ENCODE assay signal across 32 mouse cellular contexts in genomic region chr5:37765851-37766250, GRCm38 (mm10). TPM values are rescaled to one million over a fixed set of nuclear protein-coding genes. Genes with fewer than 3 reads are reported as not detected.
DNase-seq lines count a peak whose midpoint lies in the region; ATAC-seq lines count a peak whose summit lies in the region.
"Had no signal": no experiment of that assay in that cellular context is flagged by ENCODE, and none has a peak within 500 bp of the region (broad histone marks: within the 10 kb centered on the region; RNA-seq: fewer than 3 reads in every experiment).

No protein-coding gene starts in this region.

- H3K4me3 ChIP-seq in kidney, embryonic 14.5 days (ENCODE audit: low read length) = no peak overlapping the region
- no peak overlapping the region for H3K4me3 ChIP-seq in neural tube, embryonic 15.5 days (replicated peaks)
- H3K4me3 ChIP-seq: embryonic facial prominence, embryonic 10.5 days; embryonic facial prominence, embryonic 13.5 days; erythroblast, embryonic 14.5 days; heart, adult 2 months; heart, embryonic 10.5 days; heart, embryonic 13.5 days; hindbrain, embryonic 15.5 days; intestine, embryonic 15.5 days had no signal

- no peaks in the 10 kb centered on the region for H3K27me3 ChIP-seq in kidney, embryonic 14.5 days (ENCODE audit: control insufficient read depth, insufficient read depth, low read length)
- H3K27me3 ChIP-seq in neural tube, embryonic 15.5 days (replicated peaks) = peaks cover 22% of the 10 kb centered on the region
- H3K27me3 ChIP-seq: embryonic facial prominence, embryonic 13.5 days; heart, embryonic 13.5 days; intestine, embryonic 15.5 days had no signal

- WGBS in kidney, embryonic 14.5 days = 41% methylated on average over 8 of the region's 8 CpGs
- WGBS in neural tube, embryonic 15.5 days = 22% methylated on average over 8 of the region's 8 CpGs

- H3K4me1 ChIP-seq in kidney, embryonic 14.5 days (ENCODE audit: control insufficient read depth, insufficient read depth, low read length) = peaks cover 8% of the 10 kb centered on the region
- peaks cover 12% of the 10 kb centered on the region for H3K4me1 ChIP-seq in neural tube, embryonic 15.5 days
- H3K4me1 ChIP-seq: heart, embryonic 10.5 days; heart, embryonic 13.5 days; intestine, embryonic 15.5 days had no signal

- no peak overlapping the region for H3K9ac ChIP-seq in kidney, embryonic 14.5 days (ENCODE audit: low read depth, low read length)
- H3K9ac ChIP-seq in neural tube, embryonic 15.5 days (replicated peaks) = no peak overlapping the region
- H3K9ac ChIP-seq: embryonic facial prominence, embryonic 13.5 days; forebrain, postnatal 0 days; heart, embryonic 13.5 days; hindbrain, embryonic 15.5 days; intestine, embryonic 15.5 days had no signal

- no peak overlapping the region for H3K27ac ChIP-seq in kidney, embryonic 14.5 days (ENCODE audit: low read depth, low read length)
- H3K27ac ChIP-seq in neural tube, embryonic 15.5 days (replicated peaks) = no peak overlapping the region
- H3K27ac ChIP-seq: embryonic facial prominence, embryonic 10.5 days; heart, adult 2 months; heart, embryonic 10.5 days; heart, embryonic 13.5 days; hindbrain, embryonic 15.5 days; intestine, embryonic 15.5 days had no signal

- H3K4me2 ChIP-seq in kidney, embryonic 14.5 days (replicated peaks; ENCODE audit: low read depth, low read length) = no peak overlapping the region
- H3K4me2 ChIP-seq in neural tube, embryonic 15.5 days = no peak overlapping the region
- H3K4me2 ChIP-seq: embryonic facial prominence, embryonic 13.5 days; heart, embryonic 13.5 days; hindbrain, embryonic 15.5 days; intestine, embryonic 15.5 days had no signal

- intact Hi-C loops in heart, postnatal 36 days (cut with DNase I) = no loop called here

- no peaks in the 10 kb centered on the region for H3K36me3 ChIP-seq in kidney, embryonic 14.5 days (ENCODE audit: control insufficient read depth, insufficient read depth, low read length)
- no peaks in the 10 kb centered on the region for H3K36me3 ChIP-seq in neural tube, embryonic 15.5 days
- H3K36me3 ChIP-seq: embryonic facial prominence, embryonic 10.5 days; embryonic facial prominence, embryonic 13.5 days; G1E; heart, embryonic 10.5 days; heart, embryonic 13.5 days; hindbrain, embryonic 15.5 days; intestine, embryonic 15.5 days had no signal

- DNase-seq in heart, adult 11 months = peak; percentile 83
- DNase-seq in heart, postnatal 36 days = no peak
- DNase-seq in kidney, adult 9 months = no peak
- peak; percentile 21 for DNase-seq in neural tube, embryonic 10.5 days (ENCODE audit: extremely low spot score, low spot score)
- peak; percentile 24 for DNase-seq in embryo, embryonic 9.5 days (ENCODE audit: extremely low spot score)
- no peak for DNase-seq in adrenal gland, postnatal 14 days
- DNase-seq: adrenal gland, postnatal 10 days; B cell, adult 2 months; cerebellum, adult 11 months; cerebellum, adult 2 months; cerebellum, adult 9-11 months; cerebellum, postnatal 25 days; forebrain, postnatal 0 days; gastrocnemius, postnatal 25 days; heart, adult 2 months; heart, postnatal 14 days; kidney, adult 11 months had no signal

- no peaks in the 10 kb centered on the region for H3K9me3 ChIP-seq in kidney, embryonic 14.5 days (ENCODE audit: control insufficient read depth, low read length)
- H3K9me3 ChIP-seq in neural tube, embryonic 15.5 days (replicated peaks) = no peaks in the 10 kb centered on the region
- H3K9me3 ChIP-seq: embryonic facial prominence, embryonic 10.5 days; embryonic facial prominence, embryonic 13.5 days; G1E; heart, embryonic 10.5 days; heart, embryonic 13.5 days; hindbrain, embryonic 15.5 days; intestine, embryonic 15.5 days had no signal

- peak; percentile 55 for ATAC-seq in kidney, embryonic 14.5 days (ENCODE audit: low FRiP score, low TSS enrichment)
- no peak for ATAC-seq in neural tube, embryonic 15.5 days (ENCODE audit: low FRiP score)
- ATAC-seq: forebrain, embryonic 14.5 days; forebrain, postnatal 0 days; intestine, embryonic 15.5 days; Patski had no signal

RNA-seq across cellular contexts. Expression of gene Cytl1, which starts 30.5 kb away (rescaled TPM):
- total RNA-seq in heart, postnatal 36 days (2021) = 10 to 100 TPM; 24.7 to 30.9 TPM
- 0.26 and 0.61 TPM in 2 replicates for polyA plus RNA-seq in kidney, embryonic 14.5 days (2014; fragmentation: Nextera tagmentation; extraction: Ambion mirVana)
- polyA plus RNA-seq in neural tube, embryonic 15.5 days (2015; fragmentation: Nextera tagmentation; extraction: Ambion mirVana) = 2.4 and 4.9 TPM in 2 replicates
- total RNA-seq in adrenal gland, postnatal 14 days (2021) = 2.1 and 3.6 TPM in 2 replicates
- total RNA-seq: CH12.LX; common myeloid progenitor, adult 5-6 weeks; G1E; hematopoietic stem cell, adult 5-6 weeks had no signal
- polyA plus RNA-seq: erythroblast, embryonic 14.5 days; forebrain, embryonic 14.5 days; G1E; Patski had no signal

RNA-seq across cellular contexts. Expression of gene Stk32b, which starts 48.9 kb away (rescaled TPM):
- under 1 TPM; 0.19 to 0.35 TPM for total RNA-seq in heart, postnatal 36 days (2021)
- 0.84 and 3.7 TPM in 2 replicates for polyA plus RNA-seq in kidney, embryonic 14.5 days (2014; fragmentation: Nextera tagmentation; extraction: Ambion mirVana)
- 32.7 and 36.5 TPM in 2 replicates for polyA plus RNA-seq in neural tube, embryonic 15.5 days (2015; fragmentation: Nextera tagmentation; extraction: Ambion mirVana)
- total RNA-seq in adrenal gland, postnatal 14 days (2021) = 0.11 and 0.26 TPM in 2 replicates
- total RNA-seq: CH12.LX; common myeloid progenitor, adult 5-6 weeks; hematopoietic stem cell, adult 5-6 weeks had no signal
- polyA plus RNA-seq: G1E had no signal

RNA-seq across cellular contexts. Expression of gene Msx1, which starts 58.5 kb away (rescaled TPM):
- 1 to 10 TPM; 3.7 to 4.3 TPM for total RNA-seq in heart, postnatal 36 days (2021)
- polyA plus RNA-seq in kidney, embryonic 14.5 days (2014; fragmentation: Nextera tagmentation; extraction: Ambion mirVana) = 2.6 and 3.1 TPM in 2 replicates
- polyA plus RNA-seq in neural tube, embryonic 15.5 days (2015; fragmentation: Nextera tagmentation; extraction: Ambion mirVana) = 7.8 and 15.4 TPM in 2 replicates
- total RNA-seq in adrenal gland, postnatal 14 days (2021) = 1.9 and 2.1 TPM in 2 replicates
- total RNA-seq: CH12.LX; common myeloid progenitor, adult 5-6 weeks; G1E; hematopoietic stem cell, adult 5-6 weeks had no signal
- polyA plus RNA-seq: erythroblast, embryonic 14.5 days; G1E had no signal

Comparison
In these comparisons a context has a peak if more than half of its experiments do, and no peak if none do; other contexts are left out.
1. DNase-seq: peak in heart, adult 11 months (single experiment), neural tube, embryonic 10.5 days (single experiment) and embryo, embryonic 9.5 days (single experiment); none in heart, postnatal 36 days (0 of 2), kidney, adult 9 months (single experiment) and adrenal gland, postnatal 14 days (single experiment).